Mouse (Mus musculus) intestine, postnatal 0 days (tissue): Measurements from ENCODE around the gene Trip13. TPM values are rescaled to one million over a fixed set of nuclear protein-coding genes. Genes with fewer than 3 reads are reported as not detected.
A peak's percentile ranks its signal among the peaks of the same experiment; 100 is the strongest.

Experiments used
- ATAC-seq: fragments of 200-750 bp; cut with Nextera tagmentation; 2 replicates; pipeline ENCODE4 v1.8.0; 2017; ENCODE audit warnings: mild to moderate bottlenecking, moderate TSS enrichment, moderate library complexity
- H3K27ac ChIP-seq: fragments of 300-500 bp; sonication (generic); 2 replicates; pipeline ENCODE4 v1.5.1; 2014; ENCODE audit warnings: mild to moderate bottlenecking, low read depth, low read length, moderate library complexity
- H3K27me3 ChIP-seq: fragments of 300-500 bp; sonication (generic); replicated peaks from 2 replicates; pipeline ENCODE4 v1.6.1; 2014; ENCODE audit warnings: low read length, mixed read lengths; ENCODE audit not compliant: control insufficient read depth, insufficient read depth
- H3K36me3 ChIP-seq: fragments of 300-500 bp; sonication (generic); 2 replicates; pipeline ENCODE4 v1.6.1; 2014; ENCODE audit warnings: mild to moderate bottlenecking, moderate library complexity; ENCODE audit not compliant: control insufficient read depth, insufficient read depth
- H3K4me1 ChIP-seq: fragments of 300-500 bp; sonication (generic); replicated peaks from 2 replicates; pipeline ENCODE4 v1.6.1; 2014; ENCODE audit warnings: antibody characterized with exemption, low read length, mixed read lengths; ENCODE audit not compliant: control insufficient read depth, insufficient read depth
- H3K4me2 ChIP-seq: fragments of 300-500 bp; sonication (generic); replicated peaks from 2 replicates; pipeline ENCODE4 v1.6.1; 2014; ENCODE audit warnings: low read depth, mild to moderate bottlenecking, moderate library complexity
- H3K4me3 ChIP-seq: fragments of 300-500 bp; sonication (generic); 2 replicates; pipeline ENCODE4 v1.5.1; 2014; ENCODE audit warnings: low read depth, low read length
- H3K9ac ChIP-seq: fragments of 300-500 bp; sonication (generic); 2 replicates; pipeline ENCODE4 v1.6.1; 2014; ENCODE audit warnings: mild to moderate bottlenecking, low read depth, low read length
- H3K9me3 ChIP-seq: fragments of 300-500 bp; sonication (generic); 2 replicates; pipeline ENCODE4 v1.6.1; 2016; ENCODE audit warnings: mixed run types; ENCODE audit not compliant: control insufficient read depth
- CTCF ChIP-seq: sonication (generic); IDR thresholded peaks from 2 replicates; pipeline ENCODE4 v1.5.1; 2016; ENCODE audit warnings: low read depth, mild to moderate bottlenecking, control low read depth, antibody characterized with exemption, moderate library complexity
- WGBS: fragments of 180-500 bp; shearing (Covaris S2); extraction: QIAGEN DNeasy Blood & Tissue Kit; methylation state at CpG from one replicate; pipeline ENCODE4 v1.1.7; 2014; 5-methylcytosine and 5-hydroxymethylcytosine counted together
- microRNA-seq: library from miRNA; unstranded; fragments of <30 nt; microRNA quantifications from one replicate; pipeline ENCODE4, GENCODE M21; 2016
- polyA plus RNA-seq: library from polyadenylated mRNA; unstranded; fragments of >200 nt; fragmentation: Nextera tagmentation; extraction: Ambion mirVana; gene quantifications from 2 replicates; pipeline ENCODE4 v1.2.1, GENCODE M21; 2015

Gene Trip13
- polyA plus RNA-seq, 1 experiment from 2014 or later: 12.1 TPM

GRCm38 (mm10) chr13:73879824-73880223 lies 57.8 kb downstream of the Trip13 start:
- no peak for ATAC-seq
- H3K36me3 ChIP-seq: no peaks in the 10 kb centered on the region
- H3K27me3 ChIP-seq: no peaks in the 10 kb centered on the region
- H3K9me3 ChIP-seq: no peaks in the 10 kb centered on the region
- no peak overlapping the region for H3K27ac ChIP-seq
- H3K4me2 ChIP-seq: no peak overlapping the region
- H3K4me1 ChIP-seq: no peaks in the 10 kb centered on the region
- no peak overlapping the region for H3K4me3 ChIP-seq
- TF ChIP-seq CTCF: peak; percentile 54
- WGBS: 83% methylated on average over 5 of the region's 5 CpGs
- H3K9ac ChIP-seq: no peak overlapping the region

- H3K4me3 ChIP-seq: no peak overlapping the region
- no peaks in the 10 kb centered on the region for H3K36me3 ChIP-seq
- no peaks in the 10 kb centered on the region for H3K4me1 ChIP-seq
- H3K9me3 ChIP-seq: no peaks in the 10 kb centered on the region
- TF ChIP-seq CTCF: no peak
- H3K9ac ChIP-seq: no peak overlapping the region
- H3K27ac ChIP-seq: no peak overlapping the region
- H3K4me2 ChIP-seq: no peak overlapping the region
- 75% methylated on average over 2 of the region's 2 CpGs for WGBS
- H3K27me3 ChIP-seq: no peaks in the 10 kb centered on the region
- ATAC-seq: no peak
Observed at GRCm38 (mm10) chr13:73872159-73872558, 65.4 kb downstream of the Trip13 start.

Small RNA genes within 50 kb of the gene (microRNA-seq; reads per million reads assigned to microRNA genes)
- not detected for gene Gm25197

Other genes with a start within 250 kb of the Trip13 start
- gene Slc6a19, start 232.9 kb downstream of the Trip13 start, polyA plus RNA-seq: 110 and 119 TPM in 2 replicates
- gene Slc12a7, start 204.7 kb downstream of the Trip13 start, polyA plus RNA-seq: 12.9 and 13.4 TPM in 2 replicates
- 4.1 and 4.6 TPM in 2 replicates for gene Nkd2, start 90.2 kb downstream of the Trip13 start, polyA plus RNA-seq
- gene Brd9, start within 50 bp of the Trip13 start, polyA plus RNA-seq: 23.2 and 24.0 TPM in 2 replicates
- not detected in 2 replicates for gene Zdhhc11, start 26.1 kb upstream of the Trip13 start, polyA plus RNA-seq
- 3.2 and 3.4 TPM in 2 replicates for gene Tppp, start 71.6 kb upstream of the Trip13 start, polyA plus RNA-seq
- gene Cep72, start 124.5 kb upstream of the Trip13 start, polyA plus RNA-seq: 4.1 and 6.5 TPM in 2 replicates
- 21.9 and 25.3 TPM in 2 replicates for gene Slc9a3, start 183.7 kb upstream of the Trip13 start, polyA plus RNA-seq